Mouse (Mus musculus) E14TG2a.4 (cell line): ENCODE data around the gene Lime1.

Experiments
- CTCF ChIP-seq: conservative IDR thresholded peaks from 2 replicates; pipeline ENCODE4 v1.5.1; 2014; ENCODE audit warnings: low read length
- POU5F1 ChIP-seq: IDR thresholded peaks from 2 replicates; pipeline ENCODE4 v1.6.1; 2014; ENCODE audit warnings: low read length, borderline replicate concordance

DNA sequence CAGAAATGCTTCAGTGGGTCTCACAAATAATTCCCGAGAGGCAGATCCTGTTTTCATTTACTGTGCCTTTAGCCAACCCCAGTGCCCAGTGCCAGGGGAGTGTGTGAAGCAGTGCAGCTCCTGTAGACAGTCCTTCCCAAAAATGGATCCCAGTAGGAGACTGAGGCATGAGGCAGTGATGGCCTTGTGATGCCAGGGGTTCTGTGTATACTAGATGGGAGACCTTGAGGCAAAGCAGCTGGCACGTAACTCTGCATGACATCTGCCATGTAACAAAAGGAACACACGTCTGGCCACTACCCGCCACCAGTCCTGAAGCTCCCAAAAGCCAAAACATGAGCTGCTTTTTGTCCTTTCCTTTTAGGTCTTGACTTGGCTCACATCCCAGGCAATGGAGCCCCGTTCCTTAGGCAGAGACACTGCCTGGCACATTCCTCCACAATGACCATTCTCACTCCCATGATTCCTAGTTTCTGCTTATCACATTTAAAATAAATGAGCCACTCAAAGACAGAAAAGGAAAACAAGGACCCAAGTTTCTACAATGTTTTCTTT lies 17.4 kb downstream of the Lime1 start:
- TF ChIP-seq CTCF (no peak), POU5F1 (no peak)
